Mouse (Mus musculus): Measurements from ENCODE around the gene Spred3. TPM values are rescaled to one million over a fixed set of nuclear protein-coding genes. Genes with fewer than 3 reads are reported as not detected.
A peak's percentile ranks its signal among the peaks of the same experiment; 100 is the strongest.

Gene Spred3
- polyA plus RNA-seq, 1 experiment from 2014 or later, result 4.1 TPM

GRCm38 (mm10) chr7:29162750-29163525 lies 7.3 kb downstream of the Spred3 start:
- H3K27me3 ChIP-seq (ENCODE audit: low read depth, poor library complexity, severe bottlenecking), result peaks cover 49% of the 10 kb centered on the region
- H3K36me3 ChIP-seq, result peaks cover 52% of the 10 kb centered on the region
- H3K9me3 ChIP-seq (replicated peaks), result no peaks in the 10 kb centered on the region
- no peak overlapping the region for H3K27ac ChIP-seq (replicated peaks)
- no peak overlapping the region for H3K4me3 ChIP-seq
- 18% methylated on average over 9 of the region's 9 CpGs for WGBS
- DNase-seq (ENCODE audit: low spot score), result no peak
- H3K4me1 ChIP-seq, result peaks cover 37% of the 10 kb centered on the region

DNA sequence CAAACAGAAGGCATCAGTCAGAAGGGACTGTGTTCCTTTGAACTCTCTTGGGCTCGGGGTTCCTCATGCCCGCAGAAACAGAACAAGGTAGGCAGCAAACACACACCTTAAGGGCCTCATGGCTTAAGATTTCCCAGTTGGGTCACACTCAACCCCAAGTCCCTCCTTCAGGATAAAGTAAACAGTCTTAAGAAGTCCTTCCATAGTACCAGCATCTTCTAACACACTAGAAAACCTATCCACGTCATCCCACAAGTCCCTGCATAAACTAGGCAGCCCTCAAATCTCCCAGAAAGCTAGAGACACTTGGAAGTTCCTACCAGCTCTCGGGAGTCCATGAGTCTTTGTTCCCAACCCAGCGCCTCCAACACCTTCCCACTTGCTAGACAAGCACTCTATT lies 7.9 kb downstream of the Spred3 start:
- H3K9me3 ChIP-seq (replicated peaks), result no peaks in the 10 kb centered on the region
- H3K27me3 ChIP-seq (ENCODE audit: low read depth, poor library complexity, severe bottlenecking), result peaks cover 49% of the 10 kb centered on the region
- no peak overlapping the region for H3K27ac ChIP-seq (replicated peaks)
- H3K4me3 ChIP-seq, result no peak overlapping the region
- peaks cover 31% of the 10 kb centered on the region for H3K4me1 ChIP-seq
- WGBS, result 79% methylated on average over 5 of the region's 5 CpGs
- peaks cover 52% of the 10 kb centered on the region for H3K36me3 ChIP-seq
- DNase-seq (ENCODE audit: low spot score), result no peak

DNA sequence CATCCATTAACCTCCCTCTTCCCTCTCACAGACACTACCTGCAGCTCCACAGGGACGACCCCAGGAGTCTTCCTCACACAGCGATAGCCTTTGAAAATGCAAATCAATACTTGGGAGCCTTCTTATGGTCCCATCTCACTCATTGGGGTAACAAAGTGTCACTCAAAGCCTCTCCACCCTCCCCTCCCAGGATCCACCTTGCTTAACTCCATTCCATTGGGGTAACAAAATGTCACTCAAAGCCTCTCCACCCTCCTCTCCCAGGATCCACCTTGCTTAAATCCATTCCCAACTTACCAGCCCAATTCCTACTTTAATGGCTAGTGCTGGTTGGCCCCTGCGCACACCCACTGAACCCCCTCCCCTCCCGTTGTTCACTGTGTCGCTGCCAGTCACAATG lies 11.9 kb downstream of the Spred3 start:
- peak overlapping the region; percentile 18; the same call in 1 of the 2 replicates for H3K4me3 ChIP-seq
- no peak overlapping the region for H3K27ac ChIP-seq (replicated peaks)
- peaks cover 8% of the 10 kb centered on the region; the same call in 1 of the 2 replicates for H3K9me3 ChIP-seq (replicated peaks)
- no peak for DNase-seq (ENCODE audit: low spot score)
- peaks cover 33% of the 10 kb centered on the region for H3K36me3 ChIP-seq
- WGBS, result 3% methylated on average over 5 of the region's 5 CpGs
- peaks cover 47% of the 10 kb centered on the region for H3K4me1 ChIP-seq
- peaks cover 53% of the 10 kb centered on the region for H3K27me3 ChIP-seq (ENCODE audit: low read depth, poor library complexity, severe bottlenecking)

DNA sequence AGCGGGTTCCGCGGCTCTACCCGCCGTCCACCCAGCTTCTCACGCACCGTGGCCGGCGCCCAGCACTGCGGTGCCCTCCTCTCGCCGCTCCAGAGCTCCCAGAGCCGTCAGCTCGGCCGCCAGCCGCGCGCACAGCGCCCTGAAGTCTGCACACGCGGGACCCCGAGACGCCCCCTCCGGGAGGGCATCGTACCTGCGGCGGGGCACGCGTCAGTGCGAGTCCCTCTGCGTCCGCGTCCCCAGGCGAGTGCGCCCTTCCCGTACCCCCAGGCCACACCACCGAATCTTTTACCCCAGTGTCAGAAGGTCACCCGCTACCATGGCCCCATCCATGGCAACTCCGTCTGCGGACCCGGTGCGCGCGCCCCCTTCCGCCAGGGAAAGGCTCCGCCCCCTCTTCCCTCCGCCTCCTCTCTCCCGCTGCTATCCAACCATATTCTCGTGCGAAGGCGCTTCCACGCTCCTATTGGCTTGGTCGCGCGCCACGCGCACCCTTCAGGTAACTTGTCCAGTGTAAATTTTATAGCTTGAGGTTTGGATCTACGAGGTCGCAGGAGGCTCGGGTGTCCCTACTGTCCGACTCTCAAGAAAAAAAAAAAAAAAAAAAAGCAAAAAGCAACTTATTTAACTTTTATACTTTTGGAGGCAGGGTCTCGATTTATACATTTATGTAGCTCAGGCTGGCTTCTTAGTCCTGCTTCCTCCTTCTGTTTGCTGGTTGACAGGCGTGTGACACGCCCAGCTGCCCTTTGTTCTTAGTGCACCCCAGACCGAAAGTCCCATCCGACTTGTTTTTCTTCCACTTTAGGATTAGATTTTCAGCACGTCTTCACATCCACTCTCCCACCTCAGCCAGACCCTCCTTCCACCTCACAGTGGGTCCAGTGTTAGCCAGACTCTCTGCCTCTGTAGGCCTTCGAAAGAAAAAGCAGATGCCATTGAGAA lies 14.1 kb downstream of the Spred3 start, which contains the start of gene Fam98c:
Gene Fam98c (minus strand): TSS at position 397 of the 945 bp plus-strand sequence.
- WGBS, result 4% methylated on average over 68 of the region's 68 CpGs
- peak; percentile 86 for DNase-seq (ENCODE audit: low spot score)
- peaks cover 14% of the 10 kb centered on the region for H3K36me3 ChIP-seq
- H3K27ac ChIP-seq (replicated peaks), result peak within 1 kb of the TSS; percentile 89
- H3K27me3 ChIP-seq (ENCODE audit: low read depth, poor library complexity, severe bottlenecking), result peaks cover 39% of the 10 kb centered on the region
- peaks cover 8% of the 10 kb centered on the region; the same call in 1 of the 2 replicates for H3K9me3 ChIP-seq (replicated peaks)
- peaks cover 33% of the 10 kb centered on the region for H3K4me1 ChIP-seq
- peak within 1 kb of the TSS; percentile 85 for H3K4me3 ChIP-seq

DNA sequence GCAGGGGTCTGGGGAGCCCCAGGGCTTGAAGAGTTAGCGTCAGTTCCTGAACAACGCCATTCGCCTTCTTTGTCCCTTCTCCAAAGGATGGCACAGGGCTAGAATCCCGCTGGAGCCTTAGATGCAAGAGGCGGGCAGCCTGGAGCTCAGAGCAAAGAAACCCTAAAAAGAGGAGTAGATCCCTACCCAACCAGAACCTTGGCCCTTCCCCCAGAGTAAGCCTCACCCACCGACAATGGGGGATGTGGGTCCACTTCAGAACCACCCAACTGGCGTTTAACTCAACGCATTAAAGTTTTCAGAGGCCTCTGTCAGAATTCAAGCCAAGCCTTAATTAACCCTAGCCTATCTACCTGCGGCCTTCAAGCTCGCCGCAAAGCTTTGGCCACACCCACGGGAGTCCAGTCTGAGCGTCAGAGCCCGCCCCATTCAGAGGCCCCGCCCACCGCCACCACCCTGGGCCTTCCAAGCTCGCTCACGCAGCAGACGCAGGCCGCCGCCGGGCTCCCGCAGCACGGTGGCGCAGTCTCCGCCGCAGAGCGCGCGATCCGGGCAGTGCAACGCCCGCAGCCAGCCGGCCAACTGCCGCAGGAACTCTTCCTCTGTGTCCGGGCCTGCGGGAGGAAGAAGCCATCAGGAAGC lies 14.9 kb downstream of the Spred3 start:
- Histone ChIP-seq H3K36me3 (peaks cover 9% of the 10 kb centered on the region; the same call in 1 of the 2 replicates), H3K27me3 (ENCODE audit: low read depth, poor library complexity, severe bottlenecking) (peaks cover 39% of the 10 kb centered on the region), H3K4me1 (peaks cover 33% of the 10 kb centered on the region), H3K4me3 (peak overlapping the region; percentile 85), H3K9me3 (replicated peaks) (peaks cover 8% of the 10 kb centered on the region; the same call in 1 of the 2 replicates), H3K27ac (replicated peaks) (peak overlapping the region; percentile 89)
- peak; percentile 87 for DNase-seq (ENCODE audit: low spot score)
- 7% methylated on average over 37 of the region's 37 CpGs for WGBS

GRCm38 (mm10) chr7:29154018-29154720 lies 16.0 kb downstream of the Spred3 start:
- no peak overlapping the region for H3K27ac ChIP-seq (replicated peaks)
- peaks cover 9% of the 10 kb centered on the region; the same call in 1 of the 2 replicates for H3K36me3 ChIP-seq
- peaks cover 8% of the 10 kb centered on the region; the same call in 1 of the 2 replicates for H3K9me3 ChIP-seq (replicated peaks)
- peaks cover 27% of the 10 kb centered on the region for H3K27me3 ChIP-seq (ENCODE audit: low read depth, poor library complexity, severe bottlenecking)
- no peak for DNase-seq (ENCODE audit: low spot score)
- 94% methylated on average over 14 of the region's 14 CpGs for WGBS
- peaks cover 31% of the 10 kb centered on the region for H3K4me1 ChIP-seq
- no peak overlapping the region for H3K4me3 ChIP-seq

- DNase-seq (ENCODE audit: low spot score), result no peak
- Histone ChIP-seq H3K4me3 (no peak overlapping the region), H3K9me3 (replicated peaks) (peaks cover 8% of the 10 kb centered on the region; the same call in 1 of the 2 replicates), H3K36me3 (peaks cover 9% of the 10 kb centered on the region; the same call in 1 of the 2 replicates), H3K4me1 (peaks cover 22% of the 10 kb centered on the region), H3K27me3 (ENCODE audit: low read depth, poor library complexity, severe bottlenecking) (peaks cover 8% of the 10 kb centered on the region), H3K27ac (replicated peaks) (no peak overlapping the region)
- 66% methylated on average over 10 of the region's 10 CpGs for WGBS
Observed at GRCm38 (mm10) chr7:29151486-29151885, 18.7 kb downstream of the Spred3 start.

DNA sequence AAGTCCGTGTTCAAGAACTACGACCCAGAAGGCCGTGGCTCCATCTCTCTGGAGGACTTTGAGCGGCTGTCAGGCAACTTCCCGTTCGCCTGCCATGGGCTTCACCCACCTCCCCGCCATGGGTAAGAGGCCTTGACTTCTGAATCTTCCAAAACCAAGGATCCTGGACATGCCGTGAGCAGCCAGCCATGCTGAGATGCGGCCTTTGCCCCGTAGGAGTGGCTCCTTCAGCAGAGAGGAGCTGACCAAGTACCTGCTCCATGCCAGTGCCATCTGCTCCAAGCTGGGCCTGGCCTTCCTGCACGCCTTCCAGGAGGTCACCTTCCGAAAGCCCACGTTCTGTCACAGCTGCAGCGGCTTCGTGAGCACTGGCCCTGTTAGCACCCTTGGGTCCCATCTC lies 21.4 kb downstream of the Spred3 start:
- Histone ChIP-seq H3K4me3 (no peak overlapping the region), H3K27me3 (ENCODE audit: low read depth, poor library complexity, severe bottlenecking) (no peaks in the 10 kb centered on the region), H3K27ac (replicated peaks) (no peak overlapping the region), H3K4me1 (peaks cover 6% of the 10 kb centered on the region; the same call in 1 of the 2 replicates), H3K9me3 (replicated peaks) (peaks cover 2% of the 10 kb centered on the region; the same call in 1 of the 2 replicates), H3K36me3 (peaks cover 3% of the 10 kb centered on the region; the same call in 1 of the 2 replicates)
- 89% methylated on average over 15 of the region's 15 CpGs for WGBS
- DNase-seq (ENCODE audit: low spot score), result no peak

GRCm38 (mm10) chr7:29146625-29147367 lies 23.4 kb downstream of the Spred3 start:
- 89% methylated on average over 7 of the region's 7 CpGs for WGBS

GRCm38 (mm10) chr7:29144006-29144405 lies 26.2 kb downstream of the Spred3 start:
- H3K4me1 ChIP-seq, result peaks cover 6% of the 10 kb centered on the region; the same call in 1 of the 2 replicates
- H3K4me3 ChIP-seq, result no peak overlapping the region
- DNase-seq (ENCODE audit: low spot score), result no peak
- H3K9me3 ChIP-seq (replicated peaks), result no peaks in the 10 kb centered on the region
- 89% methylated on average over 4 of the region's 4 CpGs for WGBS
- H3K27me3 ChIP-seq (ENCODE audit: low read depth, poor library complexity, severe bottlenecking), result no peaks in the 10 kb centered on the region
- H3K36me3 ChIP-seq, result no peaks in the 10 kb centered on the region
- H3K27ac ChIP-seq (replicated peaks), result no peak overlapping the region

More at GRCm38 (mm10) chr7:29146625-29147367, 23.4 kb downstream of the Spred3 start:
- Histone ChIP-seq H3K9me3 (replicated peaks) (no peaks in the 10 kb centered on the region), H3K27me3 (ENCODE audit: low read depth, poor library complexity, severe bottlenecking) (no peaks in the 10 kb centered on the region), H3K36me3 (no peaks in the 10 kb centered on the region), H3K27ac (replicated peaks) (no peak overlapping the region), H3K4me1 (peaks cover 6% of the 10 kb centered on the region; the same call in 1 of the 2 replicates), H3K4me3 (no peak overlapping the region)
- no peak for DNase-seq (ENCODE audit: low spot score)

GRCm38 (mm10) chr7:29141416-29141815 lies 28.8 kb downstream of the Spred3 start:
- Histone ChIP-seq H3K9me3 (replicated peaks) (no peaks in the 10 kb centered on the region), H3K27ac (replicated peaks) (no peak overlapping the region), H3K4me1 (no peaks in the 10 kb centered on the region), H3K27me3 (ENCODE audit: low read depth, poor library complexity, severe bottlenecking) (peaks cover 3% of the 10 kb centered on the region), H3K36me3 (no peaks in the 10 kb centered on the region), H3K4me3 (no peak overlapping the region)
- no peak for DNase-seq (ENCODE audit: low spot score)
- 85% methylated on average over 8 of the region's 8 CpGs for WGBS
